Comparison of ENCODE assay signal across 28 mouse cellular contexts in genomic region chr14:46223008-46223407, GRCm38 (mm10).
"Had no signal": no experiment of that assay in that cellular context is flagged by ENCODE, and none has a peak within 500 bp of the region (broad histone marks: within the 10 kb centered on the region; RNA-seq: fewer than 3 reads in every experiment).

No protein-coding gene starts in this region.

- H3K9me3 ChIP-seq: heart, embryonic 13.5 days; heart, embryonic 15.5 days; hindbrain, embryonic 13.5 days; hindbrain, embryonic 15.5 days; kidney, embryonic 15.5 days; limb, embryonic 13.5 days; limb, embryonic 15.5 days; liver, embryonic 13.5 days; liver, embryonic 15.5 days had no signal

- H3K36me3 ChIP-seq: heart, embryonic 13.5 days; heart, embryonic 15.5 days; hindbrain, embryonic 13.5 days; hindbrain, embryonic 15.5 days; kidney, embryonic 15.5 days; limb, embryonic 13.5 days; limb, embryonic 15.5 days; liver, embryonic 13.5 days; liver, embryonic 15.5 days had no signal

- H3K4me2 ChIP-seq: heart, embryonic 11.5 days; heart, embryonic 13.5 days; heart, embryonic 15.5 days; hindbrain, embryonic 13.5 days; hindbrain, embryonic 15.5 days; kidney, embryonic 15.5 days; limb, embryonic 13.5 days; limb, embryonic 15.5 days; liver, embryonic 13.5 days; liver, embryonic 15.5 days had no signal

- H3K4me1 ChIP-seq: heart, embryonic 13.5 days; heart, embryonic 15.5 days; hindbrain, embryonic 13.5 days; hindbrain, embryonic 15.5 days; liver, embryonic 13.5 days; liver, embryonic 15.5 days had no signal

- H3K4me3 ChIP-seq: gastrocnemius, adult 2 months; heart, adult 2 months; heart, embryonic 13.5 days; heart, embryonic 15.5 days; hindbrain, embryonic 13.5 days; hindbrain, embryonic 15.5 days; kidney, embryonic 15.5 days; limb, embryonic 13.5 days; limb, embryonic 15.5 days; liver, embryonic 13.5 days; liver, embryonic 15.5 days had no signal

- H3K27me3 ChIP-seq: heart, embryonic 13.5 days; heart, embryonic 15.5 days; hindbrain, embryonic 13.5 days; hindbrain, embryonic 15.5 days; kidney, embryonic 15.5 days; limb, embryonic 13.5 days; limb, embryonic 15.5 days; liver, embryonic 13.5 days; liver, embryonic 15.5 days had no signal

- H3K9ac ChIP-seq: heart, embryonic 13.5 days; heart, embryonic 15.5 days; hindbrain, embryonic 13.5 days; hindbrain, embryonic 15.5 days; kidney, embryonic 15.5 days; limb, embryonic 13.5 days; limb, embryonic 15.5 days; liver, embryonic 13.5 days; liver, embryonic 15.5 days had no signal

- H3K27ac ChIP-seq: gastrocnemius, adult 2 months; heart, adult 2 months; heart, embryonic 13.5 days; heart, embryonic 15.5 days; hindbrain, embryonic 13.5 days; hindbrain, embryonic 15.5 days; hindbrain, postnatal 0 days; kidney, embryonic 15.5 days; kidney, postnatal 0 days; limb, embryonic 13.5 days; limb, embryonic 15.5 days; liver, embryonic 13.5 days; liver, embryonic 15.5 days had no signal

- ATAC-seq: hindbrain, postnatal 0 days; intestine, embryonic 16.5 days had no signal

- DNase-seq: gastrocnemius, adult 2 months; gastrocnemius, postnatal 10 days; gastrocnemius, postnatal 36 days; heart, adult 11 months; heart, adult 2 months; heart, postnatal 14 days; heart, postnatal 36 days; kidney, adult 11 months; kidney, adult 2 months; kidney, adult 9 months; kidney, postnatal 14 days; kidney, postnatal 36 days; layer of hippocampus, adult 9-11 months; layer of hippocampus, postnatal 36 days; left cerebral cortex, postnatal 4 days; liver, embryonic 13.5 days had no signal
